Mouse (Mus musculus) CH12.LX (cell line): ENCODE results near the gene Tnfaip8l2.

ENCODE experiments used
- CHD2 ChIP-seq: IDR thresholded peaks from 2 replicates; pipeline ENCODE4 v1.6.1; 2011; ENCODE audit warnings: low read length, improper control_type of control experiment
- CTCF ChIP-seq, 2 experiments: IDR thresholded peaks in 1 of 2; conservative IDR thresholded peaks in 1 of 2; 2 replicates each; pipeline ENCODE4 v1.5.1; 2011 to 2012; ENCODE audit warnings: low read depth in 2 of 2, low read length in 2 of 2, improper control_type of control experiment in 1 of 2, inconsistent platforms in 1 of 2, mild to moderate bottlenecking in 1 of 2, moderate library complexity in 1 of 2
- EP300 ChIP-seq: IDR thresholded peaks from 2 replicates; pipeline ENCODE4 v1.6.1; 2011; ENCODE audit warnings: low read length, improper control_type of control experiment
- HCFC1 ChIP-seq: IDR thresholded peaks from 2 replicates; pipeline ENCODE4 v1.6.1; 2012; ENCODE audit warnings: low read depth, mild to moderate bottlenecking, inconsistent platforms, low read length, improper control_type of control experiment
- MXI1 ChIP-seq: IDR thresholded peaks from 2 replicates; pipeline ENCODE4 v1.6.1; 2011; ENCODE audit warnings: mild to moderate bottlenecking, low read depth, low read length, improper control_type of control experiment
- NRF1 ChIP-seq: IDR thresholded peaks from 2 replicates; pipeline ENCODE4 v1.6.1; 2014; ENCODE audit warnings: low read depth, mild to moderate bottlenecking, inconsistent platforms, low read length, improper control_type of control experiment, moderate library complexity
- SIN3A ChIP-seq: IDR thresholded peaks from 2 replicates; pipeline ENCODE4 v1.6.1; 2012; ENCODE audit warnings: low read length, improper control_type of control experiment, inconsistent platforms
- TCF12 ChIP-seq: IDR thresholded peaks from 2 replicates; pipeline ENCODE4 v1.6.1; 2014; ENCODE audit warnings: low read depth, mild to moderate bottlenecking, inconsistent platforms, low read length, improper control_type of control experiment

DNA sequence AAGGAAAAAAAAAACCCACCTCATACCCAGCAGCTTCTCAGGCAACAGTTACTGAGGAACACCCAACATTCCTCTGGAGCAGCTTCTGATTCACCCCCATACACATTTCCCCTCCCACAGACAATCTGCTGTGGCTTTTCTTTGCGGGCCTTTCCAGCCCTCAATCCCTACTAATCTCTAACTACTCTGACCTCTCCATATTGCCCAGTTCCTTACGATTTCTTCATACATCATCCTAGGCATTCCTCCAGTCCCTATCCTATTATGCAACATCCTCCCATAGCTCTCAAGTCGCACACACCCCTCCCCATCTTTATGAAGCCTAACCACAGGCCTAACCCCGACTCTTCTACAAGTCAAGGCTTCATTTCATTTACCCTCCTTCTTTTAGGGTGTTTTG, 37.0 kb downstream of the Tnfaip8l2 start:
- no peak for TF ChIP-seq MXI1
- TF ChIP-seq HCFC1, result no peak
- no peak for TF ChIP-seq NRF1
- TF ChIP-seq CTCF (conservative IDR thresholded peaks at IDR 0.05 in 1 of 2, IDR thresholded peaks at IDR 0.05 in 1 of 2; ENCODE audit: low read depth in 2 of 2, low read length in 2 of 2), result no peak
- TF ChIP-seq TCF12, result no peak
- no peak for TF ChIP-seq CHD2
- no peak for TF ChIP-seq EP300
- no peak for TF ChIP-seq SIN3A
